Mouse (Mus musculus) frontal cortex, postnatal 25 days (tissue): ENCODE data around the gene Mapk8ip1.

Experiments
- DNase-seq, 2 experiments: peaks; one replicate each; pipeline ENCODE4 v3.0.0; 2022; ENCODE audit warnings: low spot score in 2 of 2

The Mapk8ip1 gene

GRCm38 (mm10) chr2:92401091-92401561 is at the start of gene Mapk8ip1:
Mapk8ip1 (minus strand) TSS chr2:92401263.
- no peak for DNase-seq

- DNase-seq: no peak
Observed at GRCm38 (mm10) chr2:92447121-92447740, 46.2 kb upstream of the Mapk8ip1 start.

DNA sequence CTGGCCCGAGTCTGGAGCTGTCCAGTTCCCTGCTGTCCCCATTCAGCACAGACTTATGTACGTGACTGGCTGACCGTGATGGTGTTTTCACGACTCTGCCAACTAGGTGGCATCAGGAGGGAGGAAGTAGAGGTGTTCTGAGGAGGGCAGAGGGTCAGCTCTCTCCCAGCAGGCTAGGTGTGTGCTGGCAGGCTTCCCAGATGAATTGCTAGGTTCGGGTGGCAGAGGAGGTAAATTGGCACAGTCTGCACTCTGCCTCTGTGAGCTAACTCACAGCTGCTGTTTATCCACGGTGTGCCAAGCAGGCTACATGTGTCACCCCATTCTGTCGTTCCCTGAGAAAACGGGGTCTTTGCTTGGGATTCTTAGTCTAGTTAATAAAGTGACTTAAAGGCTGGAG is 45.6 kb upstream of the Mapk8ip1 start:
- no peak for DNase-seq

DNA sequence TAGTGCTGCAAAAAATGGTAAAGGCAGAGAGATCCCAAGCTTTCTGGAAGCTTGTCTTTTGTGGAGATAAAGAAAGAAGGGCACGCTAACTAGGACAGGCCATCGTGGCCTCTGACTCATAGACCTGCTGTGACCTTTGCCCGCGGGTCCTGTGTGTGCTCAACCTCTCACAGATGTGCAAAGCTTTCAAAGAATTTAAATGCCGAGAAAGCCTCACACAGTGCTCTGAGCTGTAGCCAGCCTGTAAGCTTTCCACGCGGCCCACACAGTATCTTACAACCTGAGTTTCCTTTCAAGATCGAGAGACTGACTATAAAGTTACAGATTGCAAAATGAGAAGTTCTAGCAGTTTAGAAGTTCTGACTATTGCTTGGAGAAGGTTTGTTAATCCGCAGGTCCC is 44.8 kb upstream of the Mapk8ip1 start:
- DNase-seq: no peak

DNA sequence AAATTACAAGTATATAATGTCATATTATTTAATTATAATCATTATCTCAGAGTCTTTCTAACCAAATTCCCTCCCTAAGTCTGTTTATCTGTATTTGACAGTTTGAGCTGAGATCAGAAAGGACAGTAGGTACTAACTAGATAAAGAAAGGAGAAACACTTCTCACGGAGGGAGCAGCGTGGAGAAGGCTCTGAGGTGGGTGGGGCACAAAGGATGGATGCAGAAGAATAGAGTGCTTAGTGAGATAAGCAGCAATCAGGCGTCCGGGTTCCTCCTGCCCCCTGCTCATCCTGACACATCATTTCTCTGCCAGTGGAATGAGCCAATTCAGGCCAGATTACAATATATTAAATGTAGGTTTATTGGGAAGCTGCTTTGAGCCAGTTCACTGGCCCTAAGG is 43.3 kb upstream of the Mapk8ip1 start:
- no peak for DNase-seq

GRCm38 (mm10) chr2:92443313-92443712 is 42.2 kb upstream of the Mapk8ip1 start:
- no peak for DNase-seq

GRCm38 (mm10) chr2:92442419-92443001 is 41.4 kb upstream of the Mapk8ip1 start:
- DNase-seq: no peak

DNA sequence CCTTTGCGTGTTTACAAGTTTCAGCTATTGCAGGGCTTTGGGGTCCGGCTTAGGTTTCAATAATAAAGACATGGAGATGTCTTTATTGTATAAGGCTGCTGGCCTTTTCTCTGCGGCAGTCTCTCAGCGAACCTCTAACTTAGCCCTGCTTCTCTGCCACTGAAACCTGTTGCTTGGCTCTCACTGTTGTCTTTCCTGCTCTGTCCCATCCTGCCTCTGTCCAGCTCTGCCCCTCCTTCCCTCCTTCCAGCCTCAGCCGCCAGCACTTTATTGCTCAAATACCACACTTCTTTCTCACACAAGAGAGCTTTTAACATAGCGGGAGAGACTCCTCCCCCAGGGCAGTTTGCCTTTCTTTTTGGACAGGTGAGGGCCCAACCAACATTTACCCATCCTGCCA is 39.4 kb upstream of the Mapk8ip1 start:
- DNase-seq: no peak

- no peak for DNase-seq
Observed at GRCm38 (mm10) chr2:92438567-92438966, 37.5 kb upstream of the Mapk8ip1 start.

DNA sequence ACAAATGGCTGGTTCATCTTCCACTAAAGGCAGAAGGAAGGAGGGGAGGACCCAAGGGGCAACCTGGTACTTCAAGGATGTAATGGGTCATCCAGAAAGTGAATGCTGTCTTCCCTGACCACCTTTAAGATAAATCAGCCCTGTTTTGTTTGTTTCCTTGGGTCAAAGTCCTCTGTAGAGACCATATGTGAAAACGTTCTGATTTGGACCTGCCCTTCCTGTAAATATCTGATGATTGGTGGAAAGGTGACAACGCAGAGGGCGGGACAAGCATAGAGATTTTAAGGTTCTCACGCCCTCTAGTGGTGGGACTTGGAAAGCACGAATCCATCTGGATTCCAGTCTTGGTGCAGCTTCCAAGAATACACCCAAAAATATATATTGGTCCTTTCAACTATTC is 36.8 kb upstream of the Mapk8ip1 start:
- peak; percentile 80 to 82 for DNase-seq

DNA sequence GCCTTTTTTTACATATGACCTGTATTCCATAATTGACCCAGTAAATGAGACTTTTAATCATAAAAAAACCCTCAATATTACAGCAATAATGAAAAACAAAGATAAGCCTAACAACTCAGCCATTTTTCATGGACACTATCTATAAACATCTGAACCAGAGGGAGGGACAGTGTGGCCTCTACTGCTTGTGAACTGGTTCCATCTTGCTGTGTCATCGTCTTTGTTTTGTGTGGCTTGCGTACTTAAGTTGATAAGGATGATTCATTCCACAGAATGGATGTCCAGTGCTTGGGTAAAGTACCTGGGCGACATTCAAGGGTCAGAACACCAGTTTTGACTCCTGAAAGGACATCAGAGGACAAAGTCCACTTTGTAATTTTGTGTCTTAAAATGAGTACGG is 36.3 kb upstream of the Mapk8ip1 start:
- DNase-seq: no peak

DNA sequence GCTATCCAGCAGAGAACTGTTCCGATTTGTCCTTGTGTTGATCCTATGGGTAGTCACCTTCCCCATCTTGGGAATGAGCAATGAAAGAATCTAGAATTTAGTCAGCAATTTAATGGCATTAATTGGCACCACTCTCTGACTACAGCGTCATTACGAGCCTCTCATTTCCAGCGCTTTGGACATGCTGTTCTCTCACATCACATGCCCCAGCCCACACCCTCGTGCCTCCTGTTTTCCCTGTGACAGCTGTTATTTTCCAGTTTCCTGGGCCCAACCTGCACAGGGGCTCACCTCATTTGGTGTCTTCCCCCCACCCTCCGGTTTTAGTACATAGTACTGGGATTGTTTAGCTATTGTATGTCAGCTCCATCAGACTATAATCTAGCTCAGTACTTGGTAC is 34.0 kb upstream of the Mapk8ip1 start:
- no peak for DNase-seq

DNA sequence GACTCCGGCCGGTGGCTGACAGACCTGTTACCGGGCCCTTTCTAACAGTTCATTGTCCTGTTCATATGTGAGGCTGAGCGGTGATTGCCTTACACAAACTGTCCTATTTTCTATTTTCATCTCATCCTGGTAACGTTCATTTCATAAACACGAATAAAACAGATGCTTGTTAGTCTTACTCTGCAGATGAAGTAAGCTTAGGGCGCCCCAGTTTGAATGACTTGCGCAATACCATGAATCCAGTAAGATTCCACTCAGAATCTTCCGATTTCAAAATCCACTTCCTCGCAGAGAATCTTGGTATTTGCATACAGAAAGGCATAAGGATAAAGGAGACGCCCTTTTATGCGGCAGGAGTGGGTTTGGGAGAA is 33.3 kb upstream of the Mapk8ip1 start:
- no peak for DNase-seq

- DNase-seq: peak; percentile 92 to 98
Observed at GRCm38 (mm10) chr2:92433578-92434374, 32.7 kb upstream of the Mapk8ip1 start, which contains the start of gene Cry2. Cry2 (minus strand) TSS chr2:92434043.

- no peak for DNase-seq
Observed at GRCm38 (mm10) chr2:92432299-92433295, 31.5 kb upstream of the Mapk8ip1 start.

GRCm38 (mm10) chr2:92431611-92432179 is 30.6 kb upstream of the Mapk8ip1 start:
- DNase-seq: no peak

- DNase-seq: peak in 1 of 2 experiments; percentile 28
Observed at GRCm38 (mm10) chr2:92430723-92431541, 29.9 kb upstream of the Mapk8ip1 start.

DNA sequence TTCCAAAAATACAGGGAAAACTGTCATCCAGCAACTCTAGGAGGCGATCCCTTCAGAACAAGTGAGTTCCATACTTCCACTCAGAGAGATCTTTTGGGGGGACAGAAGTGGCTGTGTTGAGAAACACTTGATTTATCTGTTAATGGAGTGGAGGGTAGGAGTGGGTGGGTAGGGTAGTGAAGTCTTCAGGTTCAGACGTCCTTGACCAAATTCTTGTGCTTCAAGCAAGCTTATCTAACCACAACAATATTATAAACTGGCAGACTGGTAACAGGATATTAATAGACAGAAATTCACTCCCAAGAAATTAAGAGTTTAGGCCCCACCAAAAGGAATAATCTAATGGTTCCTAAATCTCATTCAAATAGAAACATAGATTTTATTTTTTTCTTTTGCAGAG is 29.0 kb upstream of the Mapk8ip1 start:
- no peak for DNase-seq

GRCm38 (mm10) chr2:92427882-92428281 is 26.8 kb upstream of the Mapk8ip1 start:
- DNase-seq: peak; percentile 58 to 69

DNA sequence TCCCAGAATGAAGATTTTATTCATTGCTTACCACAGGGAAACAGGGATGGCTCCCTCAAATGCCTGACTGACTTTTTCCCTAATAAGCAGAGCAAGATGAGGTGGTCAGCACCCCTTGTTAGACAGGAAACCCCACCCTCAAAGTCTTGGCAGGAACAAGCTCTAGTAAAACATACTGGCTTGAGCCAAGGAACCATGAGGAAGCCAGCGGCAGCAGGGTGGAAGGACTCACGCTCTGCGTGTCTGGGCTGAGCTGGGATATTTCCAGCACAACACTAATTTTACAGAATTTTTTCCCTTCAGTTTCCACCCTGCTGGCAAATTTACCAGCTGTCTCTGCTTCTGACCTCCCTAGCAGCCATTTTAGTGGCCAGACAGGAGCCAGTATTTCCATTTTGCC is 25.4 kb upstream of the Mapk8ip1 start:
- DNase-seq: no peak
